Mouse (Mus musculus) urinary bladder, postnatal 14 days (tissue): ENCODE measurements around the gene Fam193b.

ENCODE experiments used
- DNase-seq: peaks from one replicate; pipeline ENCODE4 v3.0.0; 2021; ENCODE audit warnings: low spot score

Gene Fam193b

GRCm38 (mm10) chr13:55527834-55528772, 42.8 kb downstream of the Fam193b start:
- DNase-seq, result no peak

GRCm38 (mm10) chr13:55527212-55527611, 43.7 kb downstream of the Fam193b start:
- no peak for DNase-seq

GRCm38 (mm10) chr13:55525733-55526553, 45.0 kb downstream of the Fam193b start:
- DNase-seq, result no peak

DNA sequence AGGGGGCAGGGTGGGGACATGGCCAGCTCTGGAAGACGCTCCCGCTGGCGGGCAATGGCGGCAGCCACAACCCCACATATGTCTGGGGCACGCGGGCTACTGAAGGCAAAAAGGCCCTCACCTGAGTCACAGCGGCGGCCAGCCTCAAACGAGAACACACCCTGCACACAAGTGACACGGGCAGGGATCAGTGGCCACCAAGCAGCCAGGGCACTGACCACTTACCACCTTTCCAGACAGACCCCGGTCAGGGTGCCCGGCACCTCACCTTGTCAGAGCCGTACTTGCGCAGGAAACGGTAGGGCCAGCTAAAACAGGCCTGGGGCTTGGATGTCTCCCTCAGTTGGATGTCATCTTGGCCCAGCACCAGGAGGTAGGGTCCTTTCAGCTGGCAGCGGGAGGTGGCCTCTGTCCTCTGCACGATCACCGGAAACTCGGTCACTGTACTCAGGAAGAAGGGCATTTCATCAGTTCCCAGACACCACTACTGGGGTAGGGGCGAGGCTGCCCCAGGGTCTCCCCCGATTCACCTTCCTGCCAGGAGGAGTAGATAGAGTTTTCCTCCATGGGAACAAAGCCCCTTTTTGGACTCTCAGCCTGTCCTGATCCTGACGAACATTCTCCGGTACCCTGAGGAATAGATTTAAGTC, 46.8 kb downstream of the Fam193b start:
- no peak for DNase-seq

GRCm38 (mm10) chr13:55523278-55523677, 47.6 kb downstream of the Fam193b start:
- DNase-seq, result no peak

GRCm38 (mm10) chr13:55522730-55523129, 48.2 kb downstream of the Fam193b start:
- DNase-seq, result no peak

- no peak for DNase-seq
These were observed 51.3 kb downstream of the Fam193b start for GRCm38 (mm10) chr13:55519606-55520005.

DNA sequence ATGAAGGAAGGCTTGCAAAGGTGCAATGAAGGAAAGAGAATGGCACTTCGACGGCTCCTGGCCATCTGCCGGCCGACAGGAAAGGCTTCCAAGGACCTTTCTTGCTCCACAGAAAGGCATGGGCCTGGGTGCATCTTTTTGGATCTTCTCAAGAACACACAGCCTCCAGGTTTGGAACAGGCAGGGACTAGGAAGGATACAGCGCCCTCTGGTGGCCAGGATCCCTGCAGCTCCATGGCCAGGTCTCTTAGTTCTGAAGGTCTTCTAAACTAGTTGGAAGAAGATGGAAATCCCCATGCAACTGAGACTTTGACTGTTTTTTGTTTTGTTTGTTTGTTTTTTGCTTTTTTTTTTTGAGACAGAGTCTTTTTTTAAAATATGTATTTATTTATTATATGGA, 54.0 kb downstream of the Fam193b start:
- DNase-seq, result peak; percentile 89

DNA sequence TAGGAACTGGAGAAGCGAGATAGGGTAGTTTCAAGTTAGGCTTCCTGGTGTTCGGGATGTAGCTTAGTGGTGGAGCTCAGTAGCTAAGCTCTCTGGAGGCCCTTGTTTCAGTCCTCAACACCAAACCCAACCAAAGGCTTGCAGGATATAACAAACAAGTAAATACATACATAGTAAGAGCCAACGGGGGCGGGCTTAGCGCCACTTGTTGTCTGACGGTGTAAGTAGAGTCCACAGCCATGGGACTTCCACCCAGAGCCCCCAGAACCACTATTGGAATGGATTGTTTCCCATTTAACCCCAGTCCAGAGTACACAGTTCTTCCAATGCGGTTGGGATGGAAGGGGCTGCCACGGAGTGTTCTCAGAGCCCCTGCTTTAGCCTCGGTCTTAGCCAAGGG, 57.1 kb downstream of the Fam193b start:
- DNase-seq, result no peak

- peak; percentile 91 for DNase-seq
These were observed 57.7 kb downstream of the Fam193b start, which contains the start of gene Pdlim7 for GRCm38 (mm10) chr13:55513111-55513748. TSS of gene Pdlim7 (minus strand) at chr13:55513676.

- DNase-seq, result peak; percentile 67
These were observed 58.4 kb downstream of the Fam193b start for GRCm38 (mm10) chr13:55512379-55513031.

GRCm38 (mm10) chr13:55511492-55511861, 59.4 kb downstream of the Fam193b start:
- DNase-seq, result no peak

GRCm38 (mm10) chr13:55510668-55511491, 60.0 kb downstream of the Fam193b start:
- DNase-seq, result peak; percentile 85

DNA sequence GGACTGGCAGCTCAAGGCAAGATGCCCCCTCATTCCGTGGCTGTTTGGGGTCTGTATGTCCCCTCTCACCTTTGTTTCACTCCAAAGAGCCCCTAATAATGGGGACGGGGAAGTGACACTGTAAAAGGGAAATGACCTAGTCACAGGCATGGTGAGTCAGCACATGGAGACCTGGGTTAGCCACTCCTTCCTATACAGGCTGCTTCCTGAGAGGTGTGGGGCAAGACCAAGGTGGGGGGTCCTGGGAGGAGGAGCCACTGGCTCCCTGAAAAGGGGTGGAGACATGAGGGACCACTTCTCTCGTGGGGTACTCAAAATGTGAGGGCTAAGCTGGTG, 60.6 kb downstream of the Fam193b start:
- DNase-seq, result no peak

- no peak for DNase-seq
These were observed 62.4 kb downstream of the Fam193b start for GRCm38 (mm10) chr13:55508531-55508930.

DNA sequence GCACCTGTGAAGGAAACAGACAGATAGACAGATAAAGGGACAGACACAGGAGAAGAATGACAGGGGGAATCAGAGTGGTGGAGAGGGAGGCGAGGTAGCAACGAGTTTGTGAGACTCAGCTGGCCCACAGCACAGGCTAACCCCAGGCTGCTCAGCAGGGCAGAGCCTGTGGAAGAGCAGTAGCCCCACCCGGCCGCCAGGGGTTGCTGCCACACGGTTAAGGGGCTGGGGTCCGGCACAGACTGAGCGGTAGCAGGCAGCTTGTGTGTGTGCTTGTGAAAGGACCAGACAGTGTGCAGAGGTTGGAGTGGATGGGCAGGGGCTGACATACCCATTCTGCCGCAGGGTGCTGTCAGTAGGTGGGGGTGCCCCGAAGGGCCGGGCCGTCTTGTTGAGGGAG, 63.0 kb downstream of the Fam193b start:
- DNase-seq, result no peak

DNA sequence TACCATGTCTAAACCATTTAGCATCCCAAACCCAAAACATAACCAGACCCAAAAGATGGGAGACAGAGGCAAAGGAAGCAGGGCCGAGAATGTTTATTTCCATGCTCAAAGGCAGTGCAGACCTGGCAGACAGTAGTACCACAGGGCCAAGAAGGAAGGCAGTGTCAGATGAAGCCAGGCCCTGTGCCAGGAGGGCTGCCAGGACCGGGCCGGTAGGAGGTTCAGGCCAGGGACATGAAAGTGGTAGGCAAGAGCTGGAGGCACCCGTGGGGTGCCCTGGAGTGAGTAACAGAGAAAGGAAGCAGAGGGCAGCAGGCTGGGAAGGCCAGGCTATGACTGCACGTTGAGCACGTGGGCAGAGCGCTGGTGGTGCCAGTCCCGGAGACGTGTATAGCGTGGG, 64.2 kb downstream of the Fam193b start:
- no peak for DNase-seq

GRCm38 (mm10) chr13:55505810-55506209, 65.1 kb downstream of the Fam193b start:
- no peak for DNase-seq

DNA sequence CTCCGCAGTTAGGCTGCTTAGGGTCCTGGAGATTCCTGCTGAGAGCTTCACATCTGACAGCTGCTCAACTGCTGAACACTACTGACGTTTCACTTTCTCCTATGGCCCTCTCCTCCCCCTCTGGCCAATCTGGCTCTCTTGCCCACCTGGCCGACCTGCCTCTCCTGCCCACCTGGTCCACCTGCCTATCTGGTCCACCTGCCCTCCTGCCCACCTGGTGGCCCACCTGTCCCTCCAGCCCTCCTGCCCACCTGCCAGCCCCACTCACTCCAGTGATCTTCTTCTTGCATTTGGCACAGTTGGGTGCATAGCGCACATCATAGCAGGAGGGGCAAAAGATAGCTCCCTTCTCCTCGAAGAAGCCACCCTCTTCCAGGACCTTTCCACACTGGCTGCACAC, 66.5 kb downstream of the Fam193b start:
- no peak for DNase-seq

- DNase-seq, result no peak
These were observed 68.5 kb downstream of the Fam193b start for GRCm38 (mm10) chr13:55502405-55502804.

- no peak for DNase-seq
These were observed 70.3 kb downstream of the Fam193b start for GRCm38 (mm10) chr13:55500575-55500974.
